Mouse (Mus musculus) T-helper 17 cell (primary cell): Measurements from ENCODE around the gene Setd1a.
"Not testable (repeated sequence)": the region's sequence is repeated elsewhere in the genome, so short reads cannot be mapped to it uniquely, and the experiment has no call there.

ENCODE experiments used
- in situ Hi-C, 2 experiments: fragments of 300-600 bp; cut with MboI, MseI; formaldehyde crosslinking; loops; 1 replicate in 1 of 2; 2 replicates in 1 of 2; pipeline ENCODE4 v1.15.1; 2025; ENCODE audit warnings: high pct_unique_total_duplicates in 2 of 2

Setd1a gene

DNA sequence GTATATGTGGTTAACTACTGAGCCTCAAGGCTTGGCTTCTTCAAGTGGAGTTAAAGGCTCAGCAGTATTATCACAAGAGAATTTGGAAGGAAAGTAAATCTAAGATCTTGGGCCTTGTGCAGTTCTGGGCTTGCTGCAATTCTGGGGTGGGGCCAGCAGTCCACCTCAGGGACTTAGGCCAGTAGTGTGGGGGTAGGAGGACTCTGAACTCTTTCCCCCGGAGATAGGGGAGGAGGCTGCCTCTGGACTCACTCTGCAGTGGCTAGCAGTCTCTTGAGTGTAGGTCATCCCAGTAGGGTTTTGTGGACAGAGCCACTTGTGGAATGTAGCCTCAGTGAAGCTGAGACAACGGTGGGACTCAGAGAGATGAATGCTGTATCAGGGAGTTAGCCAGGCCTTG lies 10.7 kb upstream of the Setd1a start:
- in situ Hi-C loops, result loop anchor here in 1 of 2 experiments (10.0 kb wide), 1 partner anchor 91 kb away; no protein-coding TSS in a partner anchor

DNA sequence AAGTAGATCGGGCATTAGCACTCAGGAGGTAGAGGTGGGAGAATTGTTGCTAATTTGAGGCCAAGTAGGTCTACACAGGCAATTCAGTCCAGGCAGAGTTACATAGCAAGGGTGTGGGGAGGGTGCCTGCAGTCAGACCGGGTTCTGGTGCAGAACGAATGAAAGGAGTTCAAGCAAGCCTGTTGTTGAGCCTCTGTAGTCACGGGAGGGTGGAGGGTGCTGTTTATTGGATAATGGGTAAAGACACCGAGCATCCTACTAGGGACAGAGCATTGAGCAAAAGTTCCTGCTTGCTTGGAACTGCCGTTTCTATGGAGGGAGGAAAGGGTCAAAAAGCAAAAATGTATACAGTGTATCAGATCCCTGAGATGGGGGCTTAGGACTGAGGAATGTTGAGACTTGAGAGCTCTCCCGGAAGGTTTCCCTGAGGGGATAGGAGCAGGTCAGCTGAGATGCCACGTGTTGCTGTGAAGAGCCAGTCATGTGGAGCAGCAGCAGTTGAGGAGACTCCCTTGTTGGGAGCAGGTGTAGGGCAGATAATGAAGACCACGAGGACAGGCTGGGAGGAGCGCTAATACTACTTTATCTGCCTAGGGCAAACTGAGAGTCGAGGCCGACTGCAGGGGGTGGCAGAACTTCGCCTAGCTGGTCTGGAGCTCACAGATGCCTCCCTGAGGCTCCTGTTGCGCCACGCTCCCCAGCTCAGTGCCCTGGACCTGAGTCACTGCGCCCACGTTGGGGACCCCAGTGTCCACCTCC lies 9.4 kb upstream of the Setd1a start:
- in situ Hi-C loops, result loop anchor here in 1 of 2 experiments (10.0 kb wide), 1 partner anchor 92 kb away; no protein-coding TSS in a partner anchor

DNA sequence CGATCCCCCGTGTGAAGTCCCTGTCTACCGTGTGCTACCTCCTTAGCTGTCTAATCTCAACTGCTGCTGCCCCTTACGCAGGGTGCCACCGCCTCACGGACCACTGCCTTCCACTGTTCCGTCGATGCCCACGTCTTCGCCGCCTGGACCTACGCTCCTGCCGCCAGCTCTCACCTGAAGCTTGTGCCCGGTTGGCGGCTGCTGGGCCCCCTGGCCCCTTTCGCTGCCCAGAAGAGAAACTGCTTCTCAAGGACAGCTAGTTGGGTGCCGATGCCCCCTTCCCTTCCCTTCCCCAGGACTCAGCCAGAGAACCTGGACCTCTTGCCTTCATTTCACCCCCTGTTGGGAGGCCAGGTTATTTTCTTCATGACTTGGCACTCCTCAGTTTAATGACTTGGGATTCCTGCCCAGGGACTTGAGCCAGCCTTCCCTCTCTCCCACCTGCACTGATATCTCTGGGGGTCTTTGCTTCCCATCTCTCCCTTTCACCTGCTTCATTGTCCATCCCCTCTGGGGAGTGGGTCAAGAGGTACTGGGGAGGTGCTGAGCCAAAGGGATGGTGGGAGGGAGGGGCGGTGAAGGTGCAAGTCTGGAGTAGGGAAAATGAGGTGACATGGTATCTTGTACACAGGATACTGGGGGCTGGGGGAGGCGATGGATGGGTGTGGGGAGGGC lies 8.7 kb upstream of the Setd1a start:
- in situ Hi-C loops, result loop anchor here in 1 of 2 experiments (10.0 kb wide), 1 partner anchor 93 kb away; no protein-coding TSS in a partner anchor

DNA sequence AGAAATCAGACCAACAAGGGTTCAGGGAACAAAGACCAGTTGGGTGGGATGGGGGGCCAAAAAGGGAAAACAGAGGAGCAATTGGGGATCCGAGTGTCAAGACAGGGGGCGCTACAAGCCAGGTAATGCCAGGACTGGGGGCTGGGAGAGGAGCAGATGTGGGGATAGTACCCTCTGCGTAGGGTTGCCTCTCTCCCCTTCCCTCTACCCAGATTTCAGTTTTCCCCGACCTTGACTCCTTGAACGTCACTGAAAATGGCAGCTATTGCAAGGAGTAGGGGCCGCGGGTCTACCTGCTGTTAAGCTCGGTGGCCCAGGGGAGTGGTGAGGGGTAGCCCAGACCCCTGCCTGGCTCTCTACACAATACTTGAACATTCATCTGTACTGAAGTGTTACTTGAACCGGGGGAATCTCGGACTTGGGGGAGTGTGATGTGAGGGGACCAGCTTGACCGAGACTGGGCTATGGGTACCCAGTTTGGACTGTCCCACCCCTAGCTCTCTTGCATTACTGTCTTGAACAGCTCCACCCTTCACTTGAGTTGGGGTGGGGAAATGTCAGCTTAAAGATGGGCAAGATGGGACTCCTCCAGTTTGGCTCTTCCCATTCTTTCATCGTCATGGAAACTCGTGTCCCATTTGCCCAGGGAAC lies 8.0 kb upstream of the Setd1a start:
- in situ Hi-C loops, result loop anchor here in 1 of 2 experiments (10.0 kb wide), 1 partner anchor 94 kb away; no protein-coding TSS in a partner anchor

DNA sequence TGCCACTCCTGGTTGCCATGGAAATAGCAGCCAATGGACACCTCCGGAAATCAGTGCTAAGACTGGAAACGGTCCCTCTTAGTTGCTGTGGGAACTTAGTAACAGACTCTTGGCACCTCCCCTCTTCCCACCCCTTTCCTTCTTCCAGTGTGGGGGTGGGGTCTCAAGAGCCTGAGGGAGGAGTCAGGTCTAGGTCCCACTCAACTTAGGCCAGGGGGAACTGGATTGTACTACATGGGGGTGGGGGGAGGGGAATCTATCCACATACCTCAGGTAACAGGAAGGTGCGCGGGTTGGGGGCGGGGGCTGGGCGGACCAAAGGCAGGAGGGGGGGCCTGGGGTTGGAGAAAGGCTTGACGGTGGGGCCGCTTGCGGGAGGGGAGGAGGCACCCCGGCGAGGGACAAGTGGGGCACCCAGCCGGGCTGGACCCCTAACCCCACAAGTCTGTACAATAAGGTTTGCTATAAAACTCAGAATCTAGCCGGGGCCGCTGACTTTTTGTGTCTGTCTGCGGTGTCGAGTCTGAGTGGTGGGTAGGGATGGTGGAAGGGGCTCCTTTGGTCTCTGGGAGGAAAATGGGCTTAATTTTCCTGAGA lies 7.4 kb upstream of the Setd1a start:
- in situ Hi-C loops, result loop anchor here in 1 of 2 experiments (10.0 kb wide), 1 partner anchor 94 kb away; no protein-coding TSS in a partner anchor

DNA sequence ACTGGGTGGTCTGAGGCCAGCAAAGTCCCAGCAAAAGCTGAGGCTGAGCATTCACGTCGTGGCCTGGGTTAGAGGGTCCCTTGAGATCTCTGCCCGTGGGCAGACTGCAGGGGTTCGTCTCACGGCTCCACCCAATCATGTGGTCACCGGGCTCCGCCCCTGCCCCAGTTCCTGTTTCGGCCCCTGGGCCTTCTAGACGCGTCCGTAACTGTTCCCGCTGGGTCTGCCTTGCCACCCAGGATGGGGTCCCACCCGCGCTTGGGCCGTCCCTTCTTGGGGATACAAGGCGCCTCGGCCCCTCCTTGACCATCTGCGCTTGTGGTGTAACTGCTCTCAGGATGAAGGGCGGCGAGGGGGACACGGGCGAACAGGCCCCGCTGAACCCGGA lies 6.8 kb upstream of the Setd1a start, which contains the start of gene Orai3:
Gene Orai3 (plus strand): TSS at position 165 of the 388 bp plus-strand sequence.
- in situ Hi-C loops, result loop anchor here in 1 of 2 experiments (10.0 kb wide), 1 partner anchor 95 kb away; no protein-coding TSS in a partner anchor

DNA sequence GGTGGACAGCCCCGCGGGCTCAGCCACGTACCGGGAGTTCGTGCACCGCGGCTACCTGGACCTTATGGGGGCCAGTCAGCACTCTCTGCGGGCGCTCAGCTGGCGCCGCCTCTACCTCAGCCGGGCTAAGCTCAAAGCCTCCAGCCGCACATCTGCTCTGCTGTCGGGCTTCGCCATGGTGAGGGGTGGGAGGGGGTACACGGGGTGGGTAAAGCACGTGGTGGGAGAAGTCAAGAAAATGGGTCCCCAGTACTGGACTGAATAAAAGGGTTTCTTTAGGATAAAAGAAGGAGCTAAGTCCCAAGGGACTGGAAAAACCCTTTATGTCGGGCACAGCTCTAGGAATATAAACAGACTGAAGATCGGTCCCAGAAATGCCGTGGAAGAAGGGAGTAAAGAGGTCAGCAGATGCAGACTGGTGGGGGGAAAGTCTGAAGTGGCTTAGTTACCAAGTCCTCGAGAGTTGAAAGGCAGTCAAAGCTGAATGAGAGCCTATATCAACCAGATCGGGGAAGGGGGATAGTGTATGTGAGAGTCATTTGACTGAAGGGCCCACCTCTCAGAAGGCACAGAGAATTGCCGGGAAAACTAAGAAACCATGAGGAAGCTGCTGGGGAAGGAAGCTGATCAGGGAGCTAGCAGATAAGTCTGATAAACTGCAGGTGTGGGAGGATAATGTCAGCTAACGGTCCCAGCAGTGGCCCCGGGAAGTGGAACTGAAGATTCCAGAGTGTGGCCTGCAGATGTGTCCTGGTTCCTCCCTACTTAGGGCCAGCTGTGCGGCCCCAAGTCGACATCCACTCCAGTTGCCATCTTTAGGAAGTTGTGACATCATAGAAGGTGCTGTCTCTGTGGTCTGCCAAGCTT lies 6.2 kb upstream of the Setd1a start:
- in situ Hi-C loops, result no loop called here

DNA sequence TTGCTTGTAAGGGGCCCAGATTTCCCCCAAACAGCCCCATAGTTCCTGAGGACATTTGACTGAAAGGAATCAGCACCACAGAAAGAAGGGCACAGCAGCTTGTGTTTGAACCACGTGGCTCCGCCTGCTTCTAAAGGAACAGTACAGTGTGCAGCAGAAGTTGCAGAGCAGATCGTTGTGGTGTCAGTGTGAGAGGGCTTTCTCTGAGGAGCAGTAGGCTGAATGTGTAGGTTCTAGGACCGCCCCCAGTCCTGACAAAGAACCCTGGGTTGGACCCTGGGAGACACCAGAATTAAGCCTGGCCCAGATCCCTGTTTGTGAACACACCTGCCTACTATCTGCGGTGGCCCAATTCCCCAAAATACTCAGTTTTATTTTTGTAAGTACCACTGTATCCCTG lies 5.2 kb upstream of the Setd1a start:
- in situ Hi-C loops, result no loop called here

DNA sequence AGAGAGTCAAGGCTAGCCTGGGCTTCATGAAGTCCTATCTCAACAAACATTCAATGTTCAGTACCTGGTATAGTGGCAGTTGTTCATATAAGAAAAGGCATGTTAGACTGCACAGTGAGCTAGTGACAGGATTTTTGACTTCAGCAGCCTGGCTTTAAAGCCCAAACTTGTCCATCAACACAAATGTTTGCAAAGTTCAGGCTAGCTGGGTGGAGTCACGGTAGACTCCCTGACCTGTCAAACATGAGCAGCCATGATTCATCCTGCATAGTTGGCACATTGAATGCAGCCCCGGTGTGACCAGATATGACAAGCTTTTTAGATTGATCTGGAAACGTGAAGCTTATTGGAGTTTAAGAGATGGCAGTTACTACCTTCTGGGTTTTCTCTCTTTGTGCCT lies 4.4 kb upstream of the Setd1a start:
- in situ Hi-C loops, result no loop called here

DNA sequence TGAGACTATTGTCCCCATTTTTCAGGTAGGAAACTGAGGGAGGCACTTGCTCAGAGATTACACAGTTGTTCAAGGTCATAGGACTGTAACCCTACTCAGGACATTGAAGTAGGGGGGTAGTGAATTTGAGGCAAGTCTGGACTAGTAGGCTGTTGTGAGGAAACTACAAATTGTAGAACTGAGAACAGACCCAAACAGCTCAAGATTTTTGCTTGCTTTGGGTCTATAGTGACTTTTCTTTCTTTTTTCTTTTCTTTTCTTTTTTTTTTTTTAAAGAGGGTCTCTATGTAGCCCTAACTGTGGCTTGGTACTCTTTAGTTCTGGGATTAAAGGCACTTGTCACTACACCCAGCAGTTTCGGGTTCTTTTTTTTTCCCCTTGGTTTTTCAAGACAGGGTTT lies 3.9 kb upstream of the Setd1a start:
- in situ Hi-C loops, result no loop called here

DNA sequence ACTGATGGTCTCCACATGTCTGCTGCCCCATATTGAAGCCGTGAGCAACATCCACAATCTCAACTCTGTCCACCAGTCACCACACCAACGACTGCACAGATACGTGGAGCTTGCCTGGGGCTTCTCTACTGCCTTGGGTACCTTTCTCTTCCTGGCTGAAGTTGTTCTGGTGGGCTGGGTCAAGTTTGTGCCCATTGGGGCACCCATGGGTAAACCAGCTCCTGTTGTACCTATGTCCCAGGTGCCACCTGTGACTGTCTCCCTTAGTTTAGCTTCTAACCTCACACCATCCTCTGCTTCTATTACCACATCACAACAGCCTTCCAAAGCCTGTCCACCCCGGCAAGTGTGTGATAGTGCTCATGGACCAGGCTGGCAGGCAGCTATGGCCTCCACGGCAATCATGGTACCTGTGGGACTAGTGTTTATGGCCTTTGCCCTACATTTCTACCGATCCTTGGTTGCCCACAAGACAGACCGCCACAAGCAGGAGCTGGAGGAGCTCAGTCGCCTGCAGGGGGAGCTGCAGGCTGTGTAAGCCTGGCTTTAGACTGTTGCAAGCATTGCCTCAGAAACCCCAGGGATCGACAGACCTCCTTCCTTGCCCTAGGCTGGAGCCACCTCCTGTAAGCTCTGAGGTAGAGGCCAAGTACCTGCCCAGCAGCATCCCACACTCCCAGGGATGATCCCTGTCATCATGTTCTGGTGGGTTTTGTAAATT lies 2.6 kb upstream of the Setd1a start:
- in situ Hi-C loops, result no loop called here

DNA sequence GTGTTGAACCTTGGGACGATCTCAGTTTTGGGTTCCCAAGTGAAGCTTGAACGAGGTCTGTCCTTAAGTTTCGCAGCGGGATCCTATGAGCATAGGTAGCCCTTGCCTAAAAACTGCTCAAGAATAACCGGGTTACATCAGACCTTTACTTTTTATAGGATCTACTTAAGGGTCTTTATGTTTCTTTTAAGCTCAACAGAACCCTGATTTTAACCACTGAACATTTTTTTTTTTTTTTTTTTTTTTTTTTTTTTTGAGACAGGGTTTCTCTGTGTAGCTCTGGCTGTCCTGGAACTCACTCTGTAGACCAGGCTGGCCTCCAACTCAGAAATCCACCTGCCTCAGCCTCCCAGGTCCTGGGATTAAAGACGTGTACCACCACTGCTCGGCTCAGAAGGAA lies 633 bp upstream of the Setd1a start:
- in situ Hi-C loops, result not testable (repeated sequence)

DNA sequence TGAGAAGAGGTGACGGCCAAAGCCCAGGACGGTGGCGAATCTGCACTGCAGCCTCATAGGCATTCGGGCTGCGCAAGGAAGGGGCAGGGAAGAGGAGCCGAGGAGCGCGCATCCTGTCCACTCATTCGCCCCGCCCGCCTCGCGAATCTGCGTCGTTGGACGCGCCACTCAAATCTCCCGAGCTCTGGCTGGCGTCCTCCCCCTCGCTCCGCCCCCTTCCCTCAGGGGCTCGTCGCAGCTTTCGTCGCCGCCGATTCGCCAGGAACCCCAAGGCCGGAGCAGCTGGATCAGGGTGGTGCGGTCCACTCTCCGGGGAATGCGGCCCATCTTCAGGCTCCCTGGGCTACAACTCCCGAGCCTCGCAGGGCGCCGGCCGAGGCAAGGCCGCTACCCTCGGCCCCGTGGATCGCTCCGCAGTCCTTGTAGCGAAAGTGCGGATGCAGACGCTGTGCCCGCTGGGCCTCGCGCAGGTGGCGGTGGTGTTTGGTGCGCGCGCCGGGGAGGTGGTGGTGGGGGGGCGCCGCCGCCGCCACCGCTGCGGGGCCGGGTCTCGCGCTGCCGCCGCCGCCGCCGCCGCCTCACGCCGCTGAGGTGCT lies 506 bp downstream of the Setd1a start:
- in situ Hi-C loops, result no loop called here

DNA sequence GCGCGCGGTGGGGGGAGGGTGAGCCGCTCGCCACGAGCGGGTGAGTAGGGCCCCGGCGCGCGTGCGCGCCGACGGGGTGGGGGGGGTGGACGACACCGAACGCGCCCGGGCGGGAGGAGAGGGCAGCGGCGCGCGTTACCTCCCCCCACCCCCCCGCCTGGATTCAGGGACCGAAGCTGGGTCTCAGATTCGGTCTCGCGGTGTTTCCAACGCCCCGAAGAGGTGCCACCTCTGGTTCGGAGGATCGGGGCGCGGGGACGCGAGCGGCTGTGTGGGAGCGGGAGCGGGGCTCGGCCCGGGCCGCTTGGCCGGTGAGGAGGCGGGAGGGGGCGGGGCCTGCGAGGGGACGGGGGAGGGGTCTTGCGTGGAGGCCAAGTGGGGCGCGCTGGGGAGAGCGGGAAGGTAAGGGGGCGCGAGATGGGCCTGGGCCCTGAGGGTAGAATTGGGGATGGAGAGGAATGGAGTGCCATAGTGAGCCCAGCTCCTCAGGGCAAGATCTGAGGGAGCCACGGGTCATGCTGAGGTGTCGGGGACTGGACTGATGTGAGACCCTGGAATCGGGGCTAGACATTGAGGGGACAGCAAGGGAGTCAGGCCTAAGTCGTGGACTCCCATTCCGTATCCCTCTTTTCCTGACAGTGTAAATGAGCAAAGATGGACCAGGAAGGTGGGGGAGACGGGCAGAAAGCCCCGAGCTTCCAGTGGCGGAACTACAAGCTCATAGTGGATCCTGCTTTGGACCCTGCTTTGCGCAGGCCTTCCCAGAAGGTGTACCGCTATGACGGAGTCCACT lies 1.2 kb downstream of the Setd1a start:
- in situ Hi-C loops, result no loop called here

DNA sequence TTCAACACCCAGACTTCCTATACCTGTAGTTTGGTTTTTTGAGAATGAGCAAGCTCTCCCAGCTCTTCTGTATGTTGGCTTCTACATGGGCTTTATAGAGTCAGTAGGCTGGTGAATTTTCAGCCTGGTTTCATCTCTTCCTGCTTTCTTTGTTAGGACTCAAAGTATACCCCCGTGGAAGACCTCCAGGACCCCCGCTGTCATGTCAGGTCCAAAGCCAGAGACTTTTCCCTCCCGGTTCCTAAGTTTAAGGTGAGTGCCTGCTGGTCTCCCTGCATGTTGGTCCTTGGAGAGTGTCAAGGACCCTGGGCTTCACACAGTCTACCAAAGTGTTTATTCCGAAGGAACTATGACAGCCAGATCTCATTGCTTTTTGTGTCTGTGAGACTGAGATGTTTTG lies 1.9 kb downstream of the Setd1a start:
- in situ Hi-C loops, result no loop called here

DNA sequence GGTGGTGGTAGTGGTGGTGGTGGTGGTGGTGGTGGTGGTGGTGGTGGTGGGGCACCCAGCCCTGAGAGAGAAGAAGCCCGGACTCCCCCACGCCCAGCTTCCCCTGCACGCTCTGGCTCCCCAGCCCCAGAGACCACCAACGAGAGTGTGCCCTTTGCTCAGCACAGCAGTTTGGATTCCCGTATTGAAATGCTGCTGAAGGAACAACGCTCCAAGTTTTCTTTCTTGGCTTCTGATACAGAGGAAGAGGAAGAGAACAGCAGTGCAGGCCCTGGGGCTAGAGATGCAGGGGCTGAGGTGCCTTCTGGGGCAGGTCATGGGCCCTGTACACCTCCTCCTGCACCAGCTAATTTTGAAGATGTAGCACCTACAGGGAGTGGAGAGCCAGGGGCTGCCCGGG lies 8.8 kb downstream of the Setd1a start, which contains the start of gene Gm49388:
Gene Gm49388 (plus strand): TSS at position 301 of the 400 bp plus-strand sequence.
- in situ Hi-C loops, result no loop called here

DNA sequence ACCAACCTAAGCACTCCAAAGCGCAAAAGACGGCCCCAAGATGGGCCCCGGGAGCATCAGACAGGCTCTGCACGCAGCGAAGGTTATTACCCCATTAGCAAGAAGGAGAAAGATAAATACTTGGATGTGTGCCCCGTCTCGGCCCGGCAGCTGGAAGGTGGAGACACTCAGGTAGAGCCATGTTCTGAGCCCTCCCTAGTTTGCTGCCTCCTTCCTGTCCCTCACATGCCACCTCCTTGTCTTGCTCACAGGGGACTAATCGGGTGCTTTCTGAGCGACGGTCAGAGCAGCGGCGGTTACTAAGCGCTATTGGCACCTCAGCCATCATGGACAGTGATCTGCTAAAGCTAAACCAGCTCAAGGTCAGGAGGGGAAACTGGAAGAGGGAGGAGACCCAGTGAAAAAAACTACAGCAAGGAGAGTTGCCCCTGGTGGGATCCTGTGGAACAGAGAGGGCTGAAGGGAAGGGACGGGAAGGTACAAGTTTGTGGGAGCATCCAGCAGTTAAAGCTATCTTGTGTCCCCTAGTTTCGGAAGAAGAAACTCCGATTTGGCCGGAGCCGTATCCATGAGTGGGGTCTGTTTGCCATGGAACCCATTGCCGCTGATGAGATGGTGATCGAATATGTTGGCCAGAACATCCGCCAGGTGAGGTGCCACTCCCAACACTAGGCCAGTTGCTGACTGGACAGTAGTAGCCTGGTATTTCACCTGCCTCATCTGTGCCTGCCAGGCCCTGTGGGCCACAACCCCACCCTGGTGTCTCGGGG lies 20.8 kb downstream of the Setd1a start:
- in situ Hi-C loops, result no loop called here

DNA sequence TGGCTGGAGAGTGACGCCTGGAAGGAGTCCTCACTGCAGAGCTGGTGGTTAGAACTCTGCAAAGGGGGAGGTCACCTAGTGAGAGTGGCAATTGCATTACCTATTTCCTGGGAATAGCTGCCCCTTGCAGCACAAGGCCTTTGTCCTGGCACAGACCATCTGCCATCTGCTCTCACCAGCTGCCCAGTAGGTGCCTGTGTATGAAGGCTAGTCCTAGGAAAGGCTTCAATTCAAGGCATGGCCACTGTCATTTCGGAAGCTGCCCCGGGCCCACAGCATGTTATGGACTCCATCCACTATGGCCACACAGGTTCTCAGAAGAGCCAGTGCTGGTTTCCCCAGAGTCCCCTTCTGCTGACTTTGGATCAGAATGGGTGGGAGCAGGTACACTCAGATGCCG lies 22.1 kb downstream of the Setd1a start:
- in situ Hi-C loops, result no loop called here
